Mouse (Mus musculus) layer of hippocampus, adult 6 months (tissue): ENCODE data around the gene Serpinb1a. TPM values are rescaled to one million over a fixed set of nuclear protein-coding genes. Genes with fewer than 3 reads are reported as not detected.

ENCODE experiments used
- long read RNA-seq, 2 experiments: library from polyadenylated mRNA; unstranded; transcript quantifications; one replicate each; pipeline ENCODE4 v2.0.0; 2019 to 2020
- polyA plus RNA-seq: library from polyadenylated mRNA; unstranded; fragments of <200 nt; fragmentation: Nextera tagmentation; gene quantifications from 2 replicates; pipeline ENCODE4 v1.2.3, GENCODE M21; 2021

Serpinb1a gene
- polyA plus RNA-seq: 17.5 and 22.5 TPM in 2 replicates
- long read RNA-seq, experiment 1, transcript Serpinb1a-201 (7 exons, 1,918 nt): major isoform, 38 of 44 reads
- long read RNA-seq, experiment 1, partial matches to known transcripts: 3 of 44 reads
- long read RNA-seq, experiment 1, other reads (novel, unspliced or antisense): 2 of 44 reads
- long read RNA-seq, experiment 2, transcript Serpinb1a-201 (7 exons, 1,918 nt): major isoform, 46 of 49 reads
- long read RNA-seq, experiment 2, partial matches to known transcripts: 1 of 49 reads
- long read RNA-seq, experiment 2, other reads (novel, unspliced or antisense): 2 of 49 reads

GRCm38 (mm10) chr13:32850668-32851404, at the start of gene Serpinb1a:
Gene Serpinb1a, minus strand, starts transcription at chr13:32851185.

GRCm38 (mm10) chr13:32898111-32898510, 47.1 kb upstream of the Serpinb1a start, which contains the start of gene Serpinb1c:
Gene Serpinb1c, minus strand, starts transcription at chr13:32898211.

GRCm38 (mm10) chr13:32802259-32803081, 48.5 kb downstream of the Serpinb1a start, which contains the start of gene D930007J09Rik:
Gene D930007J09Rik, minus strand, starts transcription at chr13:32802849.

GRCm38 (mm10) chr13:32801693-32802221, 49.2 kb downstream of the Serpinb1a start, which contains the start of gene Wrnip1:
Gene Wrnip1, plus strand, starts transcription at chr13:32802038.

Other genes with a start within 250 kb of the Serpinb1a start
- gene Mylk4, start 67.2 kb downstream of the Serpinb1a start, polyA plus RNA-seq: 0.08 TPM in 1 of 2 replicates, not detected in the other
- 33.9 and 43.8 TPM in 2 replicates for gene Wrnip1, start 49.1 kb downstream of the Serpinb1a start, polyA plus RNA-seq
- not detected in 2 replicates for gene D930007J09Rik, start 48.3 kb downstream of the Serpinb1a start, polyA plus RNA-seq
- gene Serpinb1c, start 47.0 kb upstream of the Serpinb1a start, polyA plus RNA-seq: not detected in 2 replicates
- gene Serpinb6b, start 114.0 kb upstream of the Serpinb1a start, polyA plus RNA-seq: 1.6 and 1.9 TPM in 2 replicates
- gene Serpinb9, start 152.1 kb upstream of the Serpinb1a start, polyA plus RNA-seq: 4.0 and 5.5 TPM in 2 replicates
- gene Serpinb9b, start 176.2 kb upstream of the Serpinb1a start, polyA plus RNA-seq: not detected in 2 replicates
- 1.5 and 7.3 TPM in 2 replicates for gene Serpinb1b, start 227.4 kb upstream of the Serpinb1a start, polyA plus RNA-seq